Mouse (Mus musculus) spleen, postnatal 0 days (tissue): Measurements from ENCODE around the gene Lrrc30. TPM values are rescaled to one million over a fixed set of nuclear protein-coding genes. Genes with fewer than 3 reads are reported as not detected.

Experiments
- polyA plus RNA-seq: library from polyadenylated mRNA; unstranded; fragments of >200 nt; fragmentation: Nextera tagmentation; extraction: Ambion mirVana; gene quantifications from 2 replicates; pipeline ENCODE4 v1.2.1, GENCODE M21; 2015

The Lrrc30 gene
- not detected in 2 replicates for polyA plus RNA-seq

GRCm38 (mm10) chr17:67632676-67633339 is at the start of gene Lrrc30:
Lrrc30 (minus strand) TSS chr17:67632723.

Other genes starting within 250 kb of the Lrrc30 start
- 0.06 TPM in 2 replicates for gene Lama1, start 64.5 kb upstream of the Lrrc30 start, polyA plus RNA-seq